Mouse (Mus musculus) embryo, embryonic 10 days (tissue): ENCODE results near the gene Cadm2.
A peak's percentile ranks its signal among the peaks of the same experiment; 100 is the strongest.

Experiments
- DNase-seq: peaks from one replicate; pipeline ENCODE4 v3.0.0-alpha.2; 2015; ENCODE audit warnings: low spot score

Gene Cadm2

GRCm38 (mm10) chr16:67620826-67621505 is at the start of gene Cadm2:
Gene Cadm2, minus strand, starts transcription at chr16:67620908.
- DNase-seq: peak; percentile 92

GRCm38 (mm10) chr16:67646930-67647329 is 26.2 kb upstream of the Cadm2 start:
- DNase-seq: no peak

- DNase-seq: no peak
These were observed 22.9 kb upstream of the Cadm2 start for GRCm38 (mm10) chr16:67643651-67644050.

- peak; percentile 62 for DNase-seq
These were observed 564 bp downstream of the Cadm2 start for GRCm38 (mm10) chr16:67619906-67620781.

- DNase-seq: peak; percentile 15
These were observed 1.3 kb downstream of the Cadm2 start for GRCm38 (mm10) chr16:67619416-67619815.

GRCm38 (mm10) chr16:67618817-67619216 is 1.9 kb downstream of the Cadm2 start:
- DNase-seq: no peak

GRCm38 (mm10) chr16:67617811-67618210 is 2.9 kb downstream of the Cadm2 start:
- peak; percentile 41 for DNase-seq

- DNase-seq: no peak
These were observed 3.5 kb downstream of the Cadm2 start for GRCm38 (mm10) chr16:67617256-67617655.

GRCm38 (mm10) chr16:67613876-67614275 is 6.8 kb downstream of the Cadm2 start:
- peak; percentile 79 for DNase-seq

- no peak for DNase-seq
These were observed 9.6 kb downstream of the Cadm2 start for GRCm38 (mm10) chr16:67610904-67611681.

GRCm38 (mm10) chr16:67609116-67609515 is 11.6 kb downstream of the Cadm2 start:
- no peak for DNase-seq

GRCm38 (mm10) chr16:67608499-67608898 is 12.2 kb downstream of the Cadm2 start:
- no peak for DNase-seq

- DNase-seq: no peak
These were observed 15.0 kb downstream of the Cadm2 start for GRCm38 (mm10) chr16:67605661-67606060.

- DNase-seq: no peak
These were observed 20.7 kb downstream of the Cadm2 start for GRCm38 (mm10) chr16:67599981-67600380.

- DNase-seq: no peak
These were observed 21.9 kb downstream of the Cadm2 start for GRCm38 (mm10) chr16:67598841-67599240.

GRCm38 (mm10) chr16:67591015-67591414 is 29.7 kb downstream of the Cadm2 start:
- no peak for DNase-seq

- no peak for DNase-seq
These were observed 41.7 kb downstream of the Cadm2 start for GRCm38 (mm10) chr16:67578842-67579517.

- no peak for DNase-seq
These were observed 45.2 kb downstream of the Cadm2 start for GRCm38 (mm10) chr16:67575557-67575956.

- no peak for DNase-seq
These were observed 93.7 kb downstream of the Cadm2 start for GRCm38 (mm10) chr16:67526992-67527391.

GRCm38 (mm10) chr16:67524878-67525277 is 95.8 kb downstream of the Cadm2 start:
- no peak for DNase-seq

GRCm38 (mm10) chr16:67518311-67518710 is 102.4 kb downstream of the Cadm2 start:
- DNase-seq: no peak

GRCm38 (mm10) chr16:67515549-67515948 is 105.2 kb downstream of the Cadm2 start:
- no peak for DNase-seq
